Mouse (Mus musculus) thymus, postnatal 0 days (tissue): Measurements from ENCODE around the gene Sec23a. TPM values are rescaled to one million over a fixed set of nuclear protein-coding genes. Genes with fewer than 3 reads are reported as not detected.
"Not testable (repeated sequence)": the region's sequence is repeated elsewhere in the genome, so short reads cannot be mapped to it uniquely, and the experiment has no call there.

Experiments
- DNase-seq: peaks from one replicate; pipeline ENCODE4 v3.0.0-alpha.2; 2015; ENCODE audit warnings: low spot score
- polyA plus RNA-seq: library from polyadenylated mRNA; unstranded; fragments of >200 nt; fragmentation: Nextera tagmentation; extraction: Ambion mirVana; gene quantifications from 2 replicates; pipeline ENCODE4 v1.2.1, GENCODE M21; 2015

Sec23a gene
- 21.5 and 24.0 TPM in 2 replicates for polyA plus RNA-seq

GRCm38 (mm10) chr12:59011844-59012709 is at the start of gene Sec23a:
Sec23a (minus strand) TSS chr12:59012017.
- DNase-seq: peak; percentile 97

GRCm38 (mm10) chr12:59060993-59061595 is 49.3 kb upstream of the Sec23a start, which contains the start of gene Trappc6b:
Trappc6b (minus strand) TSS chr12:59061472.
- peak; percentile 69 for DNase-seq

- DNase-seq: no peak
Observed at GRCm38 (mm10) chr12:59060322-59060721, 48.5 kb upstream of the Sec23a start.

GRCm38 (mm10) chr12:59058242-59058641 is 46.4 kb upstream of the Sec23a start:
- DNase-seq: not testable (repeated sequence)

- no peak for DNase-seq
Observed at GRCm38 (mm10) chr12:59056222-59056621, 44.4 kb upstream of the Sec23a start.

- DNase-seq: no peak
Observed at GRCm38 (mm10) chr12:59055196-59055850, 43.5 kb upstream of the Sec23a start.

- DNase-seq: no peak
Observed at GRCm38 (mm10) chr12:59053976-59054375, 42.2 kb upstream of the Sec23a start.

GRCm38 (mm10) chr12:59053166-59053565 is 41.3 kb upstream of the Sec23a start:
- no peak for DNase-seq

GRCm38 (mm10) chr12:59052470-59052869 is 40.7 kb upstream of the Sec23a start:
- DNase-seq: no peak

- no peak for DNase-seq
Observed at GRCm38 (mm10) chr12:59040851-59041250, 29.0 kb upstream of the Sec23a start.

GRCm38 (mm10) chr12:59039971-59040844 is 28.4 kb upstream of the Sec23a start:
- DNase-seq: peak; percentile 73

GRCm38 (mm10) chr12:59039162-59039970 is 27.5 kb upstream of the Sec23a start:
- no peak for DNase-seq

- DNase-seq: no peak
Observed at GRCm38 (mm10) chr12:59032101-59032500, 20.3 kb upstream of the Sec23a start.

GRCm38 (mm10) chr12:59021306-59021705 is 9.5 kb upstream of the Sec23a start:
- DNase-seq: peak; percentile 28

- no peak for DNase-seq
Observed at GRCm38 (mm10) chr12:59019891-59020290, 8.1 kb upstream of the Sec23a start.

- no peak for DNase-seq
Observed at GRCm38 (mm10) chr12:59017970-59018369, 6.2 kb upstream of the Sec23a start.

- peak; percentile 91 for DNase-seq
Observed at GRCm38 (mm10) chr12:59013234-59013633, 1.4 kb upstream of the Sec23a start, which contains the start of gene Gemin2. Gemin2 (plus strand) TSS chr12:59013393.

GRCm38 (mm10) chr12:59012710-59013091 is 884 bp upstream of the Sec23a start:
- no peak for DNase-seq

- DNase-seq: no peak
Observed at GRCm38 (mm10) chr12:59011275-59011843, 458 bp downstream of the Sec23a start.

GRCm38 (mm10) chr12:59010482-59010881 is 1.3 kb downstream of the Sec23a start:
- DNase-seq: peak; percentile 42
